Mouse (Mus musculus): Measurements from ENCODE around the gene Fbxo27.

DNA sequence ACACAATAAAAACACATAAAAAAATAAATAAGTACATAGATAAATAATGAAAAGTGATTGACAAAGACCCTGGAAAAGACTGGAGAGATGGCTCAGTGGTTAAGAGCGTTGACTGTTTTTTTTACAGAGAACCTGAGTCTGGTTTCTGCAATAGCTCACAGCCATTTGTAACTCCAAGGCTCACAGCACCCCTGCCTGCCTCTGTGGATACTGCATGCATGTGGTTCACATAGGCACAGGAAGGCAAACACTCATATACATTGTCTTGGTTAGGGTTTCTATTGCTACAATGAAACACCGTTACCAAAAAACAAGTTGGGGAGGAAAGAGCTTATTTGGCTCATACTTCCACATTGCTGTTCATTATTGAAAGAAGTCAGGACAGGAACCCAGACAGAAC is 22.9 kb downstream of the Fbxo27 start:
- 0 out of 2 replicates have a peak, but pooled peaks have one; percentile 1 for TF ChIP-seq CTCF (IDR thresholded peaks at IDR 0.05; ENCODE audit: low read depth)
- no peak for TF ChIP-seq EP300 (IDR thresholded peaks at IDR 0.05; ENCODE audit: low read depth)

Measured in liver, embryonic 14.5 days (tissue).